Mouse (Mus musculus): ENCODE measurements around the gene Foxd2.

Foxd2 gene

GRCm38 (mm10) chr4:114909602-114910484, 1.2 kb upstream of the Foxd2 start:
- no peak for DNase-seq

GRCm38 (mm10) chr4:114907951-114908828, 483 bp downstream of the Foxd2 start:
- DNase-seq, result peak; percentile 27

GRCm38 (mm10) chr4:114907056-114907917, 1.4 kb downstream of the Foxd2 start:
- no peak for DNase-seq

- no peak for DNase-seq
These were observed 2.5 kb downstream of the Foxd2 start for GRCm38 (mm10) chr4:114905969-114906680.

GRCm38 (mm10) chr4:114905501-114905900, 3.2 kb downstream of the Foxd2 start:
- no peak for DNase-seq

GRCm38 (mm10) chr4:114903422-114903782, 5.3 kb downstream of the Foxd2 start:
- DNase-seq, result no peak

GRCm38 (mm10) chr4:114902641-114903421, 5.8 kb downstream of the Foxd2 start:
- no peak for DNase-seq

GRCm38 (mm10) chr4:114901643-114902351, 6.9 kb downstream of the Foxd2 start:
- no peak for DNase-seq

GRCm38 (mm10) chr4:114900866-114901642, 7.6 kb downstream of the Foxd2 start:
- DNase-seq, result no peak

- DNase-seq, result no peak
These were observed 8.8 kb downstream of the Foxd2 start for GRCm38 (mm10) chr4:114899885-114900284.

- no peak for DNase-seq
These were observed 10.8 kb downstream of the Foxd2 start for GRCm38 (mm10) chr4:114897853-114898252.

GRCm38 (mm10) chr4:114882232-114882631, 26.4 kb downstream of the Foxd2 start:
- no peak for DNase-seq

GRCm38 (mm10) chr4:114876441-114876972, 32.2 kb downstream of the Foxd2 start:
- no peak for DNase-seq

- no peak for DNase-seq
These were observed 38.7 kb downstream of the Foxd2 start for GRCm38 (mm10) chr4:114869765-114870490.

- DNase-seq, result no peak
These were observed 45.5 kb downstream of the Foxd2 start for GRCm38 (mm10) chr4:114863166-114863565.

- no peak for DNase-seq
These were observed 50.2 kb downstream of the Foxd2 start for GRCm38 (mm10) chr4:114858426-114858825.

Data from right cerebral cortex, postnatal 25 days (tissue).